Mouse (Mus musculus): ENCODE results near the gene Tex16. TPM values are rescaled to one million over a fixed set of nuclear protein-coding genes. Genes with fewer than 3 reads are reported as not detected.

The Tex16 gene
- 0.20 and 1.5 TPM in 2 replicates for polyA plus RNA-seq (2014; fragmentation: Nextera tagmentation; extraction: Ambion mirVana)

DNA sequence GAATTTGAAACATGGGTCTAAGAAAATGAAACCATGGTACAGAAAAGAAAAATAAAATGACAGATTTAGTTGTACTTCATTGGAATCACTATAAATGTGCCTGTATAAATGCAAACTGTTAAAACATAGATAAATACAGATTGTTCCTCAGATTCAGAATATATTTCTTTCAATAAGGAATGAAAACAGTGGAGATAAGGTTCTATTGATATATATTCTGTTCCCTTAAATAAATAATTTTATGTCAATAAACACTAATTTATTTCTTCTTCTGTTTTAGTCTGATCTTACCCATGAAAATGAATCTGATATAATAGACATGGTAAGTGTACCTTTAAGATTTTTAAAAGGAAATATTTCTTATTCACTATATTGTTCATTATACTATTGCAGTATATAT lies at the start of gene Tex16:
Tex16 (plus strand) TSS at position 301 of the 400 bp plus-strand sequence.
- H3K9ac ChIP-seq (ENCODE audit: low read depth, low read length) = no peak within 1 kb of the TSS
- H3K9me3 ChIP-seq (replicated peaks; ENCODE audit: control insufficient read depth, low read length) = no peaks in the 10 kb centered on the region
- no peaks in the 10 kb centered on the region for H3K27me3 ChIP-seq (ENCODE audit: control insufficient read depth, insufficient read depth, low read length)
- ATAC-seq (replicated peaks; ENCODE audit: insufficient number of reproducible peaks, low FRiP score, low TSS enrichment) = no peak
- H3K27ac ChIP-seq (ENCODE audit: low read depth, low read length) = no peak within 1 kb of the TSS
- no peaks in the 10 kb centered on the region for H3K4me1 ChIP-seq (ENCODE audit: control insufficient read depth, insufficient read depth, low read length)
- no peak within 1 kb of the TSS for H3K4me2 ChIP-seq
- H3K36me3 ChIP-seq (ENCODE audit: control insufficient read depth, insufficient read depth, low read length) = no peaks in the 10 kb centered on the region
- no peak within 1 kb of the TSS for H3K4me3 ChIP-seq (ENCODE audit: low read depth, low read length)

DNA sequence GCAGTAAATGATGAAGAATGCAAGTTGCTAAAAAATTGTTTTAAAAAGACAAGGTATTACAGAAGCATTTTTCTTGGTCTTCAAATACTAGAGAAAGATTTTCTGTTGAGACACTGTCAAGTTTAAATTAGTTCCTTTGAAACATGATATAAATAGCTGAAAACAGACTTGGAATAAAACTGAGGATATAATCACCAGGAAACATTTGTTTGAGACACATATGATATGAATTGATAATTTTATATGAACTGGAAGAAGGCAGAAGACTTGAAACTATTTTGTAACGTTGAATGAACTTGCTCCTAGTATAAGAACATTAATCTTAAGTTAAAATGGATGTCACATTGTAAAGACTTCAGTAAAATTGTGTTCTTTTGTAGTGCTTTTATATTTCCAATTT lies 11.1 kb upstream of the Tex16 start:
- no peak for ATAC-seq (replicated peaks; ENCODE audit: insufficient number of reproducible peaks, low FRiP score, low TSS enrichment)
- Histone ChIP-seq H3K27ac (ENCODE audit: low read depth, low read length) (no peak overlapping the region), H3K9ac (ENCODE audit: low read depth, low read length) (no peak overlapping the region), H3K4me3 (ENCODE audit: low read depth, low read length) (no peak overlapping the region), H3K27me3 (ENCODE audit: control insufficient read depth, insufficient read depth, low read length) (no peaks in the 10 kb centered on the region), H3K4me2 (no peak overlapping the region), H3K9me3 (replicated peaks; ENCODE audit: control insufficient read depth, low read length) (no peaks in the 10 kb centered on the region), H3K4me1 (ENCODE audit: control insufficient read depth, insufficient read depth, low read length) (no peaks in the 10 kb centered on the region), H3K36me3 (ENCODE audit: control insufficient read depth, insufficient read depth, low read length) (no peaks in the 10 kb centered on the region)
- WGBS (ENCODE audit: insufficient replicate concordance) = 35% methylated on average over 1 of the region's 1 CpGs

Other genes with a start within 250 kb of the Tex16 start
- 1.5 TPM in 1 of 2 replicates, not detected in the other for gene Gm45194, start 119.6 kb upstream of the Tex16 start, polyA plus RNA-seq (2014; fragmentation: Nextera tagmentation; extraction: Ambion mirVana)
- gene 4933403O08Rik, start 228.0 kb downstream of the Tex16 start, polyA plus RNA-seq (2014; fragmentation: Nextera tagmentation; extraction: Ambion mirVana) = 0.16 TPM in 1 of 2 replicates, not detected in the other